Mouse (Mus musculus): ENCODE measurements at regions not wholly inside any gene's neighbourhood (a gene's known extent, or its start where the extent isn't known, plus 50 kb on each side); places are given as distances from the start of the nearest gene placed in this dataset.
A peak's percentile ranks its signal among the peaks of the same experiment; 100 is the strongest.

DNA sequence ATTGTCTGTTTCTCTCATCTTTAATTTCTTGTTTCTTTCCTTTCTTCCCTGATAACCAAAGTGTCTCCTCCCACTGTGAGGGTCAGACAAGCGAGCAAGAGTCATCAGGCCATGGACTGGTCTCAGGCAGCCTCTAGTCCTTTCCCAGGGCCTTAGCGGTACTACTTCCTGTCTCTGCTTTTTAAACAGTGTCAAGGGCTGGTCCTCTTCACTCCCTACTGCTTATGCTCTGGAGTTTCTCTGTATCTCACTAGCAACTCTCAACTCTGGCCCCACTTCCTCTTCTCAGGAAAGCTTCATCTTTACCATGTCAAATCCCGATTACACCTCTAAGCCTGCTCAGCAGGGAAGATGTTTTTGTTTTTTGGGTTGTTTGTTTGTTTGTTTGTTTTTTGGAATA is 124.1 kb downstream of the Pten start:
- no peak for DNase-seq

DNA sequence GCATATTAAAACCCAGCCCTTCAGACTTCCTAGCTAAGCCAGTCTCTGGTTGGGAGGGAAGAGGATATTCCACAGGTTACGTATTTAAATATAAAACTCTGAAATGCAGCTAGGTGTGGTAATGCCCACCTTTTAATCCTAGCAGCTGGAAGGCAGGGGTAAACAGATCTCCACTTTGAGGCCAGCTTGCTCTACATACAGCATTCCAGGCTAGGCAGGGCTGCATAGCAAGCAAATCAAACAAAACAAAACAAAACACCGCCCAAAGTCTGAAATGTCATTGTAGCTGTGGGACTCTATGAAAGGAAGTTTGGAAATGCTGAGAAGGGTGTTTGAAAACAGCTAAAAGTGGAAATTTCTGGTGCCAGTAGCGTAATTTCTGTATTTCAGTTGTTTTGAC is 127.0 kb downstream of the Pten start:
- DNase-seq = no peak

DNA sequence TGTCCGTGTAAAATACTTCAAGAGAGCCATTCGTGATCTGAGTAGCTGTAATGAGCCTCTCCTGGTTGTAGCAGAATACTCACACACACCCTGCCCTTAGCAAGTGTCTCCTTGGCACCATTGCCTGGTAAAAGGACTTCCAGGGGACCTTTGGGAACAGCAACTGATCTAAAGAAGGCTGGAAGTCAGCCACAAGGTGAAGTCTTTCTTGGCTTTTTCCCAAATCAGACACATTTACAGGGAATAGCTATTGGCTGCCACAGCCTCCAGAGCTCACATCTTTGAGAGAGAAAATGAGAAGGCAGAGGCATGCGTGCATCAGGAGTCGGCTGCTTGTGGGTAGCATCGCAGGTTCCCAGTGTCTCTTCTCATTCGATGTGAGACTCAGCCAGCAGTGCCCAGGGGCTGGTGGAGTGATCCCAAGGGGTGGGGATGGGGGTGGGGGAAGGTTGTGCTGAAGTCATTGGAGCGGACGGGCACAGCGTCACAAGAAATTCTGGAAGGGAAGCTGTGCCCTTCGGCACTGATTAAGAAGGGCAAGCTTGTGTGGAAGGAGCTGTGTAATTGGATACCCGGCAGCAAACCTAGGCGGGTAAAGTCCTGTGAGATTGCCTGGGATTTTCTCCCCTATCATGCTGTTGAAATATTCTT is 128.3 kb downstream of the Pten start:
- DNase-seq = peak; percentile 10

DNA sequence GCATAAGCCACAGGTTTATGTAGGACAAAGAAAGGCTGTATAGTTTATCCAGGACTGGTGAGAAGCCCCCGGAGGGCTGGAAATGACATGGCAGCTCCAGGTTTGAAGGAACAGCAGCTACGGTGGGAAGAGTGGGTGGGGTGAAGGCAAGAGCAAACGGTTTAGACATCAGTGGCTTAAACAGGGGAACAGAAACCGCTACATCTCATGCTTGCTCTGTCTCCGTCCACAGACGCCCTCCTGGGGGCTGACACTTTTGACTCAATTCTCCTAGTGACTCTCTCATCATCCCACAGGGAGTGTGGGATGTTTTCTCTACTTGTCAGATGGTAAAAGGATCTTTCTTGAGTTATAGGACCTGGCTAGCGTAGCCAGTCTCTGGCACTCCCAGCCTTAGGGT is 129.9 kb downstream of the Pten start:
- no peak for DNase-seq

- DNase-seq = no peak
Measured at GRCm38 (mm10) chr19:32888616-32889305, 131.5 kb downstream of the Pten start.

- no peak for DNase-seq
Measured at GRCm38 (mm10) chr19:32890801-32891200, 133.5 kb downstream of the Pten start.

- DNase-seq = no peak
Measured at GRCm38 (mm10) chr19:32892469-32892868, 135.2 kb downstream of the Pten start.

- no peak for DNase-seq
Measured at GRCm38 (mm10) chr19:32903454-32904108, 146.3 kb downstream of the Pten start.

GRCm38 (mm10) chr19:32904517-32904916 is 147.2 kb downstream of the Pten start:
- DNase-seq = no peak

- DNase-seq = no peak
Measured at GRCm38 (mm10) chr19:32905901-32906431, 148.7 kb downstream of the Pten start.

DNA sequence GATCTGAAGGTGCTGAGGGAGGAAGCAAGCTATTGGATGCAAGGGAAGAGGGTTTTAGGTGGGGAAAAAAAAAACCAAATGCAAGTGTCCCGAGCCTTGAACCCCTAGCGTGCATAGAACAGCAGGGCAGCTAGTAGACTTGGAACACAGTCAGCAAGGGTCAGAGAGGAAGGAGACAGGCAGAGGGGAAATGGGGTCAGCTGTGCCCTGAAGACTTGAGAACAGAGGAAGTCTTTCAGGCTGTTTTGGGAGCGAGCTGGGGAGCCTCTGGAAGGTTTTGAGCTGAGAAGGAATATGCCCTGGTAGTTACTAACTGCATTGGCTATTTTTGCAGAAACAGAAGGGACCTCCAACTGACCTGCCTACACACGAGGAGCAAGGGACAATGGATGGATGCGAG is 149.5 kb downstream of the Pten start:
- no peak for DNase-seq

DNA sequence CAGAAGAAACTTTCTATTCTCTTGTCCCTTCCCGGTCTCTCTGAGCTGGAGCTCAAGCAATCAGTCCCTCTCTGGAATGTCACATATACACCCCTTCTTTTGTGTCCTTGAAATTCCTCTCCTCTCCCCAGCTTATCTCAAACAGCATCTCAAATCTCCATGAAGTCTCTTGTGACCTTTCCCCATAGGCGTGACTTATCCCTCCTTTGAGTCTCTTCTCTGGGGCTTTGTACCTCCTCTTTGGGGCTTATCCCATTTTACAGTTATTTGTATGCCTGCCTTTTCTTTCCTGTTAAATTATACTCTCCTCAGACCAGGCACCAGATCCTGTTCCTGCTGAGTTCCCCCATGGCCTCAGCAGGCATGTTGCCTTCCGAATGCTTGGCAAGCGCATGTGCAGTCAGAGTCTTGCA is 152.8 kb downstream of the Pten start:
- DNase-seq = no peak

GRCm38 (mm10) chr19:32912323-32912722 is 155.0 kb downstream of the Pten start:
- no peak for DNase-seq

DNA sequence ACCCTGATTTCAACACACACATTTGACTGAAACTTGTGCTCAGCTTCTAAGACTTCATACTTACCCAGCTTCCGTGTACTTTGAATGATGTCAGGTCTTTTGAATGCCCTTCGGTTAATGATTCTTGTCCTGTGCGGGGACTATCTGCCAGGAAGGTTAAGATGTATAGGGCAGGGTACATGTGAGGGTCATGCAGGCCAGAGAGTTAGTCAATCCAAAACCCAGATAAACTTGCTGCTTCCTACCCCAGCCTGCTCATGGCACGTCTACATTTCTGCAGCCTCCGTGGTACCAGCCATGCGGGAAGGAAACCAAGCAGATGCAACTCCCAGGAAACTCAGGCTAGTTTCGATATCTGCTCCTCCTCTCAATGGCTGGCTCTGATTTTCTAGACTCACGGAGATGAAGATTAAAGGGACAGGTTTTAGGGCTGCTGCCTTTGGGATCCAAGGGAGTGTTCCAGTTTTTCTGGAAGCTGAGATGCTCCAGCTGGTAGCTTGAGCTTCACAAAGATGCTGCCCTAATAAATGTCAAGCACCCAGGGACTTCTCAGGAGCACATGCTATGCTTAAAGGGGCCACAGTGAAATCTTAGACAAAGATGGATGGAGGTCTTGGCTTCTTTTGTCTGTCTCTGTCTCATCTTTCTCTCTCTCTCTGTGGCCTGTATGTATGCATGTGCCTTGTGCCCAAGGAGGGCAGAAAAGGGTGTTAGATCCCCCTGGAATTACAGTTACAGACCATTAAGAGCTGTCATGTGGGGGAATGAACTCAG is 159.4 kb downstream of the Pten start:
- DNase-seq = no peak

- no peak for DNase-seq
Measured at GRCm38 (mm10) chr19:32921021-32921420, 163.7 kb downstream of the Pten start.

DNA sequence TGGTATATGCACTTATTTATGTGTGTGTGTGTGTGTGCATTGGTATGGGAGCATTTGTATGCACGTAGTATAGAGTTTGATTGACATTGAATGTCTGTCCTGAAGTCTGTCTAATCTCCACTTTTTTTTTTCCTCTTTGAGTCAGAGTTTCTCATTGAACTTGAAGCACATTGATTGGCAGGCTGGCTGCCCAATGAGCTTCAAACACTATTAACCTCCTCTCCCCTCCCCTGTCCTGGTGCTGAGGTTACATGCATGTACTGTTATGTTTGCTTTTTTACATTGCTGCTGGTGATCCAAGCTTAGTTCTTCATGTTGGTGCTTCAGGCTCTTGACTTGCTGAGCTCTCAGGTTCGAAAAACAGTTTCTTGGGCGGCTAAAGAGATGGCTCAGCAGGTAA is 166.6 kb downstream of the Pten start:
- DNase-seq = no peak

GRCm38 (mm10) chr19:32925628-32926505 is 168.6 kb downstream of the Pten start:
- DNase-seq = no peak

DNA sequence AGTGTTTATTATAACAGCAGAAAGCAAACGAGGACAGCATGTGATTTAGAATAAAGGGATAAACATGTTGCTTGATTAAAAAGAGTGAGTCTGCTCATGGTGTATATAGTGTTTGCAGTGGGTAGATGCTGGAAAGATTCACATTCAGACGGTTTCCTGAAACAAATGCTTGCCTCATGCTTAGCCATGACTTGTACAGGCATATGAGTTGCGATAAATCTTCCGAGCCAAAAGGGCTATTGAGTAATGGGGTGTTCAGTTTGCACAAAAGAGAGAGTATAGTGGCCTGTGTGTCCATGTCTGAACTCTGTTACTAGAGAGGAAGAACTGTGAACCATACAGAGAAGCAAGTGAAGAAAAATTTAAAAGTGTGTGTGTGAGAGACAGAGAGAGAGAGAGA is 169.3 kb downstream of the Pten start:
- no peak for DNase-seq

GRCm38 (mm10) chr19:32933676-32934075 is 176.4 kb downstream of the Pten start:
- DNase-seq = no peak

DNA sequence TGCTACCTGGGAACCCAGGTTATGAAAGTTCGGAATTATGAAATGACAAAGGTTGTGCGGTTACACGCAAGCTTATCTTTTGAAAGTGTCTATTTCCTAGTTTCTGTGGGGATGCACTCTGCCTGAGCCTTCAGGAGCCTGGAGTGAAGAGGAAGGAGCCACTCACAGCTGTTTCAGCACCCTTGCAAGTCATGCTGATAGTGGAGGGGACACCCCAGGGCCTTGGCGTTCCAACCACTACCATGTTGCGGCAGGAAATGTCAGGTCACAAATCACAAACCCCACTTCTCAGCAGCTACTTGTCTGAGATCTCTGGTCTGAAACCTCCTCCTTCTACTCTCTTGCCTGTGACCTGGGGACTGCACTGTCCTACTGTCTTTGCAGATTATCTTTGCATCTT is 178.3 kb downstream of the Pten start:
- no peak for DNase-seq

DNA sequence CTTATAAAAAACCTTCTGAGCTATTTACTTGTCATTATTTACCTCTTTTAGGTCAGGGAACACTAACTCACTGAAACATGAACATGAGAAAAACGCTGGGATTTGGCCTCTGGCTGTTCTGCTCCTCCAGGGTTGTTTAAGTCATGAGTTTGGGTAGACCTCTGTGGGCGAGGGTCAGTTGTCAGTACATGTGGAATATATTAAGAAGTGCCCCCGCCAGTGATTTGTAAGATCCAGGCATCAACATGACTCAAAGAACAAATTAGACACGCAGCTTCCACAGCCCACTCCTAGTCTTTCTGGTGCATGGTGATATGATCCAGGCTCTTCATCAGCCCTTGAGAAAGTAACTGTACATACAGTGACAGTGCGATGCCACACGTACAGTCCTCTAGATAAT is 180.3 kb downstream of the Pten start:
- DNase-seq = no peak

GRCm38 (mm10) chr19:32939692-32940091 is 182.4 kb downstream of the Pten start:
- DNase-seq = no peak

Data from kidney, adult 11 months (tissue).